Mouse (Mus musculus): ENCODE results near the gene Kcng4. TPM values are rescaled to one million over a fixed set of nuclear protein-coding genes. Genes with fewer than 3 reads are reported as not detected.

The Kcng4 gene
- not detected in 2 replicates for polyA plus RNA-seq (2014; fragmentation: Nextera tagmentation; extraction: Ambion mirVana)

- Histone ChIP-seq H3K4me2 (no peak within 1 kb of the TSS), H3K9ac (ENCODE audit: low read depth, low read length) (no peak within 1 kb of the TSS), H3K27me3 (ENCODE audit: control insufficient read depth, insufficient read depth, low read length) (peaks cover 43% of the 10 kb centered on the region)
Observed at GRCm38 (mm10) chr8:119635378-119635777, at the start of gene Kcng4. TSS of gene Kcng4 (minus strand) at chr8:119635680.

GRCm38 (mm10) chr8:119679184-119679583 lies 43.7 kb upstream of the Kcng4 start:
- Histone ChIP-seq H3K4me1 (ENCODE audit: control insufficient read depth, insufficient read depth, low read length) (peaks cover 5% of the 10 kb centered on the region; the same call in 1 of the 2 replicates), H3K4me2 (no peak overlapping the region), H3K9me3 (replicated peaks; ENCODE audit: control insufficient read depth, low read length) (no peaks in the 10 kb centered on the region), H3K36me3 (ENCODE audit: control insufficient read depth, insufficient read depth, low read length) (no peaks in the 10 kb centered on the region), H3K9ac (ENCODE audit: low read depth, low read length) (no peak overlapping the region), H3K27me3 (ENCODE audit: control insufficient read depth, insufficient read depth, low read length) (no peaks in the 10 kb centered on the region), H3K27ac (ENCODE audit: low read depth, low read length) (no peak overlapping the region), H3K4me3 (ENCODE audit: low read depth, low read length) (no peak overlapping the region)
- no peak for ATAC-seq (replicated peaks; ENCODE audit: insufficient number of reproducible peaks, low FRiP score, low TSS enrichment)
- 68% methylated on average over 14 of the region's 14 CpGs for WGBS (ENCODE audit: insufficient replicate concordance)

More at GRCm38 (mm10) chr8:119635378-119635777, at the start of gene Kcng4:
- Histone ChIP-seq H3K36me3 (ENCODE audit: control insufficient read depth, insufficient read depth, low read length) (no peaks in the 10 kb centered on the region), H3K27ac (ENCODE audit: low read depth, low read length) (no peak within 1 kb of the TSS), H3K4me3 (ENCODE audit: low read depth, low read length) (no peak within 1 kb of the TSS), H3K9me3 (replicated peaks; ENCODE audit: control insufficient read depth, low read length) (no peaks in the 10 kb centered on the region), H3K4me1 (ENCODE audit: control insufficient read depth, insufficient read depth, low read length) (peaks cover 5% of the 10 kb centered on the region; the same call in 1 of the 2 replicates)
- ATAC-seq (replicated peaks; ENCODE audit: insufficient number of reproducible peaks, low FRiP score, low TSS enrichment): no peak
- 36% methylated on average over 6 of the region's 6 CpGs for WGBS (ENCODE audit: insufficient replicate concordance)

- Histone ChIP-seq H3K27me3 (ENCODE audit: control insufficient read depth, insufficient read depth, low read length) (no peaks in the 10 kb centered on the region), H3K9me3 (replicated peaks; ENCODE audit: control insufficient read depth, low read length) (no peaks in the 10 kb centered on the region), H3K4me1 (ENCODE audit: control insufficient read depth, insufficient read depth, low read length) (peaks cover 5% of the 10 kb centered on the region; the same call in 1 of the 2 replicates), H3K9ac (ENCODE audit: low read depth, low read length) (no peak overlapping the region), H3K4me2 (peak overlapping the region; percentile 53), H3K4me3 (ENCODE audit: low read depth, low read length) (0 out of 2 replicates have a peak overlapping the region, but pooled peaks have one; percentile 8), H3K27ac (ENCODE audit: low read depth, low read length) (no peak overlapping the region), H3K36me3 (ENCODE audit: control insufficient read depth, insufficient read depth, low read length) (no peaks in the 10 kb centered on the region)
- 0 out of 2 replicates have a peak, but pooled peaks have one; percentile 21 for ATAC-seq (replicated peaks; ENCODE audit: insufficient number of reproducible peaks, low FRiP score, low TSS enrichment)
- 8% methylated on average over 18 of the region's 18 CpGs for WGBS (ENCODE audit: insufficient replicate concordance)
Observed at GRCm38 (mm10) chr8:119678138-119678843, 42.8 kb upstream of the Kcng4 start.

- WGBS (ENCODE audit: insufficient replicate concordance): 15% methylated on average over 8 of the region's 8 CpGs
- ATAC-seq (replicated peaks; ENCODE audit: insufficient number of reproducible peaks, low FRiP score, low TSS enrichment): no peak
- H3K9ac ChIP-seq (ENCODE audit: low read depth, low read length): no peak overlapping the region
- H3K4me1 ChIP-seq (ENCODE audit: control insufficient read depth, insufficient read depth, low read length): peaks cover 5% of the 10 kb centered on the region; the same call in 1 of the 2 replicates
- no peaks in the 10 kb centered on the region for H3K36me3 ChIP-seq (ENCODE audit: control insufficient read depth, insufficient read depth, low read length)
- H3K9me3 ChIP-seq (replicated peaks; ENCODE audit: control insufficient read depth, low read length): no peaks in the 10 kb centered on the region
- no peaks in the 10 kb centered on the region for H3K27me3 ChIP-seq (ENCODE audit: control insufficient read depth, insufficient read depth, low read length)
- no peak overlapping the region for H3K4me3 ChIP-seq (ENCODE audit: low read depth, low read length)
- no peak overlapping the region for H3K27ac ChIP-seq (ENCODE audit: low read depth, low read length)
- no peak overlapping the region for H3K4me2 ChIP-seq
Observed at GRCm38 (mm10) chr8:119676389-119676788, 40.9 kb upstream of the Kcng4 start.

GRCm38 (mm10) chr8:119675457-119675856 lies 40.0 kb upstream of the Kcng4 start:
- Histone ChIP-seq H3K4me2 (no peak overlapping the region), H3K27ac (ENCODE audit: low read depth, low read length) (no peak overlapping the region), H3K4me1 (ENCODE audit: control insufficient read depth, insufficient read depth, low read length) (peaks cover 13% of the 10 kb centered on the region), H3K27me3 (ENCODE audit: control insufficient read depth, insufficient read depth, low read length) (no peaks in the 10 kb centered on the region), H3K9ac (ENCODE audit: low read depth, low read length) (no peak overlapping the region), H3K9me3 (replicated peaks; ENCODE audit: control insufficient read depth, low read length) (no peaks in the 10 kb centered on the region), H3K4me3 (ENCODE audit: low read depth, low read length) (no peak overlapping the region), H3K36me3 (ENCODE audit: control insufficient read depth, insufficient read depth, low read length) (no peaks in the 10 kb centered on the region)
- WGBS (ENCODE audit: insufficient replicate concordance): 82% methylated on average over 5 of the region's 5 CpGs
- no peak for ATAC-seq (replicated peaks; ENCODE audit: insufficient number of reproducible peaks, low FRiP score, low TSS enrichment)

GRCm38 (mm10) chr8:119673976-119674555 lies 38.6 kb upstream of the Kcng4 start:
- H3K9ac ChIP-seq (ENCODE audit: low read depth, low read length): no peak overlapping the region
- H3K4me1 ChIP-seq (ENCODE audit: control insufficient read depth, insufficient read depth, low read length): peaks cover 13% of the 10 kb centered on the region
- H3K4me2 ChIP-seq: no peak overlapping the region
- WGBS (ENCODE audit: insufficient replicate concordance): 75% methylated on average over 9 of the region's 11 CpGs
- no peak overlapping the region for H3K27ac ChIP-seq (ENCODE audit: low read depth, low read length)
- no peak overlapping the region for H3K4me3 ChIP-seq (ENCODE audit: low read depth, low read length)
- no peak for ATAC-seq (replicated peaks; ENCODE audit: insufficient number of reproducible peaks, low FRiP score, low TSS enrichment)
- no peaks in the 10 kb centered on the region for H3K9me3 ChIP-seq (replicated peaks; ENCODE audit: control insufficient read depth, low read length)
- no peaks in the 10 kb centered on the region for H3K27me3 ChIP-seq (ENCODE audit: control insufficient read depth, insufficient read depth, low read length)
- no peaks in the 10 kb centered on the region for H3K36me3 ChIP-seq (ENCODE audit: control insufficient read depth, insufficient read depth, low read length)

- peak overlapping the region; percentile 54; the same call in 1 of the 2 replicates for H3K9ac ChIP-seq (ENCODE audit: low read depth, low read length)
Observed at GRCm38 (mm10) chr8:119670419-119671091, 35.1 kb upstream of the Kcng4 start.

GRCm38 (mm10) chr8:119669284-119669683 lies 33.8 kb upstream of the Kcng4 start:
- no peak overlapping the region for H3K27ac ChIP-seq (ENCODE audit: low read depth, low read length)
- no peaks in the 10 kb centered on the region for H3K9me3 ChIP-seq (replicated peaks; ENCODE audit: control insufficient read depth, low read length)
- ATAC-seq (replicated peaks; ENCODE audit: insufficient number of reproducible peaks, low FRiP score, low TSS enrichment): no peak
- H3K4me2 ChIP-seq: no peak overlapping the region
- no peaks in the 10 kb centered on the region; the same call in 1 of the 2 replicates for H3K27me3 ChIP-seq (ENCODE audit: control insufficient read depth, insufficient read depth, low read length)
- no peak overlapping the region for H3K9ac ChIP-seq (ENCODE audit: low read depth, low read length)
- H3K36me3 ChIP-seq (ENCODE audit: control insufficient read depth, insufficient read depth, low read length): no peaks in the 10 kb centered on the region
- 42% methylated on average over 12 of the region's 12 CpGs for WGBS (ENCODE audit: insufficient replicate concordance)
- peaks cover 18% of the 10 kb centered on the region for H3K4me1 ChIP-seq (ENCODE audit: control insufficient read depth, insufficient read depth, low read length)
- H3K4me3 ChIP-seq (ENCODE audit: low read depth, low read length): no peak overlapping the region

More at GRCm38 (mm10) chr8:119670419-119671091, 35.1 kb upstream of the Kcng4 start:
- Histone ChIP-seq H3K27me3 (ENCODE audit: control insufficient read depth, insufficient read depth, low read length) (no peaks in the 10 kb centered on the region; the same call in 1 of the 2 replicates), H3K4me3 (ENCODE audit: low read depth, low read length) (no peak overlapping the region), H3K4me2 (peak overlapping the region; percentile 56), H3K9me3 (replicated peaks; ENCODE audit: control insufficient read depth, low read length) (no peaks in the 10 kb centered on the region), H3K27ac (ENCODE audit: low read depth, low read length) (peak overlapping the region; percentile 93), H3K4me1 (ENCODE audit: control insufficient read depth, insufficient read depth, low read length) (peaks cover 18% of the 10 kb centered on the region), H3K36me3 (ENCODE audit: control insufficient read depth, insufficient read depth, low read length) (no peaks in the 10 kb centered on the region)
- ATAC-seq (replicated peaks; ENCODE audit: insufficient number of reproducible peaks, low FRiP score, low TSS enrichment): peak; percentile 58
- 20% methylated on average over 16 of the region's 16 CpGs for WGBS (ENCODE audit: insufficient replicate concordance)

Data from heart, embryonic 11.5 days (tissue).